Mouse (Mus musculus): ENCODE results near the gene Lix1l.
"Not testable (repeated sequence)": the region's sequence is repeated elsewhere in the genome, so short reads cannot be mapped to it uniquely, and the experiment has no call there.

The Lix1l gene

DNA sequence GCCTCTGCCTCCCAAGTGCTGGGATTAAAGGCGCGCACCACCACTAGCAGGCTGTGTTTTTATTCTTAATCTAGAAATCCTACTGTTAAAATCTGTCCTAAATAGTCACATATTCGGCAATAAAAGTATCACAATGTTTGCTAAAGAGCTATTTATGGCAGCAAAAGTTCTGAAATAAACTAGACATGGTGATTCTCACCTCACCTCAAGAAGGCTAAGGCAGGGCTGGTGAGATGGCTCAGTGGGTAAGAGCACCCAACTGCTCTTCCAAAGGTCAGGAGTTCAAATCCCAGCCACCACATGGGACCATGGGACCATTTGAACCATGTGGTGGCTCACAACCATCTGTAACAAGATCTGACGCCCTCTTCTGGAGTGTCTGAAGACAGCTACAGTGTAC is 10.3 kb upstream of the Lix1l start:
- DNase-seq, result no peak

DNA sequence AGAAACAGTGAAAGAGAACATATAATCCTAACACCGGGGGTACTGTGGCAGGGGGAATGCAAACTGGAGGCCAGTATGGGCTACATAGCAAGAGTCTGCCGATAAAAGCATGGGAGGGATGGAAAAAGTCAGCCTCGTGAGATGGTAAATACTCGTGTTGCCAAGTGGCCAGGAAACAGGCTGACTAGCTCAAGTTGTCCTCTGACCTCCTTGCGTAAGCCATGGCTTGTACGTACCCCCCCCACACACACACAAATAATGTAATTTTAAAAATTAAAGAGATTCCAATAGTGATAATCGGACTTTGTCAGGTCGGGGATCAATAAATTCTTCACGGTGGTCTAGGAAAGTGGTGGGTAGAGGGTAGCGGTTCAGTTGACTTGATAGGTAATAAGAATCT is 7.6 kb upstream of the Lix1l start:
- peak; percentile 60 to 70 for DNase-seq

GRCm38 (mm10) chr3:96593790-96594560 is 7.0 kb upstream of the Lix1l start, which contains the start of gene Polr3gl:
Polr3gl (minus strand) TSS chr3:96594181.
- DNase-seq, result peak; percentile 96 to 97

- DNase-seq, result no peak
Measured at GRCm38 (mm10) chr3:96594851-96595250, 6.1 kb upstream of the Lix1l start.

- DNase-seq, result no peak
Measured at GRCm38 (mm10) chr3:96595661-96596060, 5.3 kb upstream of the Lix1l start.

- peak in 1 of 2 experiments; percentile 70 for DNase-seq
Measured at GRCm38 (mm10) chr3:96596228-96596707, 4.7 kb upstream of the Lix1l start, which contains the start of gene Ankrd34a. Ankrd34a (plus strand) TSS chr3:96596636.

GRCm38 (mm10) chr3:96596855-96597254 is 4.1 kb upstream of the Lix1l start:
- no peak for DNase-seq

- DNase-seq, result peak in 1 of 2 experiments; percentile 27
Measured at GRCm38 (mm10) chr3:96597435-96597891, 3.5 kb upstream of the Lix1l start.

GRCm38 (mm10) chr3:96598156-96599068 is 2.5 kb upstream of the Lix1l start:
- DNase-seq, result peak; percentile 59 to 79

- DNase-seq, result no peak
Measured at GRCm38 (mm10) chr3:96599069-96599393, 1.9 kb upstream of the Lix1l start.

DNA sequence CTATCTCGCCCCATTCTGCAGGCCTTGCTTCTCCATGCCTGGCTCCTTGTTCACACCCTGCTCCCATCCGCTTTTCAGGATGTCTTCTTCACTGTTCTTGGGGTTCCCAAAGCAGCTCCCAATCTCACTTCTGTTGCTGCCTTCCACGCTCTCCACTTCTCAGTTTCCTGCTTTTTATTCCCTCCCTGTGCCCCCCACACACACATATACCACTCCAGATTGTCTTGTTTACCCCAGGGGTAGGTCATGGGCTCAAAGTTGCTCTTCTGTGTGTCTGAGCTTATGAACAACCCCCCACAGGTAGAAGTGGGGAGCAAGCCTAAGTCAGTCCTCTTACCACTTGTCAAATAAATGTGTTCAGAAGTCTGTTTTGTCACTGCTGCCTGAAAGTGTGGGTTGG is 1.5 kb upstream of the Lix1l start:
- DNase-seq, result no peak

- peak; percentile 75 to 78 for DNase-seq
Measured at GRCm38 (mm10) chr3:96601251-96601787, 370 bp downstream of the Lix1l start.

DNA sequence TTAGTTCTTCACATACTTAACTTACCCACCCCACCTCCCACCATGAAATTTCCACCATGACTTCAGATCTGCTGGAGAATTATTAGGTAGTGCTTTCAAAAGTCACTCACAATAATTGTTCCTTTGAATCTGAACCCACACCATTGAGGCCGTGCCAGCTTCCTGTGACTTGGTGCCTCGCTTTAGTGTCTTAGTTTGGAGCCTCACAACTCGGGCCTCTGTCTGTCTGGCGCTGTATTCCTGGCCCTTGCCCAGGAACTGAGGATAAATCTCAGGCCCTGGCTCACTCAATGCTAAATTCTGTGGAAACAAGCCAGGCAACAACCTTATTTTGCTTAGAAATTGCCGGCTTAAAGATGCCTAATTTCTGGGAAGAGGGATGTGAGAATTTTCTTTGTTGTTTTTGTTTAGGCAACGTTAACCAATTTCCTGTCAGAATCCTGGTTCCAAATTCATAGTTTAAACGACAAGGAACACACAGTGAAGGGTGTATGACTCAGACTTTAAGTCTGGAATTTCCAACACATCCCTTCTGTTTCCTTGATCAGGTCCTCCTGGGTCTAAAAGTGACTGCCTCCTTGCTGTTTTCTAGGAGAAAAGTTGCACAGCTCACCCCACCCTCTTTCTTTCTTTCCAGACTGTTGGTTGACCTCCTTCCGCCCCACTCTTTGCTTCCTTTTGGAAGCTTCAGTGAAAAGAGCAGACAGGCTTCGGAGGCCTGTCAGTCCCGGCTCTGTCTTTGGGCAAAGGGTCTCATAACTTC is 1.2 kb downstream of the Lix1l start:
- peak; percentile 19 to 43 for DNase-seq

DNA sequence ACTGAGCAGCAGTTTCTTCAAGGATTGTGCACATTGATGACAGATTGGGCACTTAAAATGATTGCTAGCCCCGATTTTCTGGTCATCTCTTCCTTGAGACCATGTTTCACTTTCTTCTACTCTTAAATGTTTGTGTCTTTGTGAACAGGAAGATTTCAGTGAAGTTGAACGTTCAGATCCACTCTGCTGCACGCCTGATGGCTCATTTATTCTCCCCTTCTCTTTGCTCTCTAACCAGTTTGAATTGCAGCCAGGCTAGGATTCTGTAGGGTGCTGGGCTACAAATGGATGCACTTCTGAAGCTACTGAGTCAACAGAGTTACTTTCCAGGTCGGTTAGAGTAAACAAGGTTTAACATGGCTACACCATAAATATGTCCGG is 1.7 kb downstream of the Lix1l start:
- no peak for DNase-seq

DNA sequence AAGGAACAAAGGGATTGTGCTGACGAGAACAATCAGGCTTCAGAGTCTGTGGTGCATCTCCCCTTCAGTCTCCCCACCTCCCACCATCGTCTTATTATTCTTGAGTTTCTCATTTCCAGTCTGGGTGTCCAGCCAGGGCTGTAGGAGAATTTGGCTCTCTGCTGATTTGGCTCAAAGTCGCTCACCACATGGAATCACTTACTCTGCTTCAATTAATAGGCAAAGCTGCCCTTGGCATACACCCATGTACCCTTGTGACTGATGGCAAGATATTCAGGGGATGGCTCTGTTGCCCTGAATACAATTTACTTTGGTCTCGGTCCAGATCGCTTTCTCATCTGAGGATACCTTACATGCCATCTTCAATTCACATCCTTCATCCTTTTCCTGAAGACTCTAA is 2.4 kb downstream of the Lix1l start:
- no peak for DNase-seq

- not testable (repeated sequence) for DNase-seq
Measured at GRCm38 (mm10) chr3:96606007-96606406, 5.1 kb downstream of the Lix1l start.

GRCm38 (mm10) chr3:96606618-96607017 is 5.7 kb downstream of the Lix1l start:
- DNase-seq, result no peak

DNA sequence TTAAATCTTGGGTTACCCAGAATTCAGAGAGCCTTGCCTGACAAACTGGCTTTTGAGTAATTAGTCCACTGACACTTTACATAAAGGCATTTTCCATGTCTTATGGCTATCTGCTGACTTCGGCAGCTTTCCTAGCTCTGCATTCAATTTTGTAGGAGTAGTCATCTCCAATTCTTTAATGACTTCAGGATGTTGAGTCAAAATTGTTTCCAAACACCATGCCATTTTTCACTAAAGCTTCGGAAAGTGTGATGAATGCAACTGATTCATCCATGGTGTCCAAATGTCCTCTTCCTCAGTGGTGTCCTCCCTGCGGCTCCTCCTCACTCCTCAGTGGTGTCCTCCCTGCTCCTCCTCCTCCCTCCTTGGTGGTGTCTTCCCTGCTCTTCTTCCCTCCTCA is 17.0 kb downstream of the Lix1l start:
- no peak for DNase-seq

DNA sequence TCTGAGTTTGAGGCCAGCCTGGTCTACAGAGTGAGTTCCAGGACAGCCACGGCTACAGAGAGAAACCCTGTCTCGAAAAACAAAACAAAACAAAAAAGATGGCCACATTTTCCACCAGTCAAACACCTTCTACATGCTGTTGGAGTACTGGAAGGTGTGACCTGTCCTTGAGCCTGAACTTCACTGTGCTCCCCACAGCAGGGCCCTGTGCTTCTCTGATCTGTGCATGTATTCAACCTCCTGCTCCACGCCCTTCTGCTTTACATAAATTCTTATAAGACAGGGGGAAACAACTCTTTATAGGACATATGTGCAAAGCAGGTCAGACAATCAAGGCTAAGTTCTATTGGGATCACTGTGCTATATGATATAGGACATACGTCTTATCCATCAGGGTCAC is 22.3 kb downstream of the Lix1l start:
- no peak for DNase-seq

DNA sequence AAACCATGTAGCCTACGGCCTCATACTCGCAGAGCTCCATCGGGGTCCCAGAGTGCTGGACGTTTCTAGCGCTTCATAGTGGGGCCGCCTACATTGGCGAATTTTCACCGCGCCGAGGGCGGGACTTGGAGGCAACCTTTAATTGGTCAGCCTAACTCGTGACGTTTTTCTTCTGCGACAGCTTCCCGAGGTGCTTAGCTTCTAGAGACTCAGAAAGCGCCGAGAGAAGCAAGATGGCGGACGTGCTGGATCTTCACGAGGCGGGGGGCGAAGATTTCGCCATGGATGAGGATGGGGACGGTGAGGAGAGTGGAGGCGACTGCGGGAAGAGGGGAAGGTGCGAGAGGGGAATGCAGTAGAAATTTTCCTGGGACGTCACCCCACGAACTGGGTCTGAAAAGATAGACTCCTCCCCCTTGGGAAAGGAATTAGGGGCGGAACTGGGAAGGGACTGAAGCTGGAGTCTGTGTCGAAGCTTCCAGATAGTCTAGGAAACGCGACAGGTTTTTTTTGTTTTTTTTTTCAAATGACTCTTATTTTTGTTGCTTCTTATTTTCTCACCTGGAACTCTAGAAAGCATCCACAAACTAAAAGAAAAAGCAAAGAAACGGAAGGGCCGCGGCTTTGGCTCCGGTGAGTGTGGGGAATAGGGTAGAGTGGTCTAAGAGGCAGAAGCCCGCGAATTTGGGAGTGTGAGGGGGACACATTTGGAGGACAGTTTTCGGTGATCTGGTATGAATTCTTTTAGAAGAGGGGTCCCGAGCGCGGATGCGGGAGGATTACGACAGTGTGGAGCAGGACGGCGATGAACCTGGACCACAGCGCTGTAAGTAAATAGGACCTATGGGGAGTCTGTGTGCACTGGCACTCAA is 29.0 kb downstream of the Lix1l start, which contains the start of gene Rbm8a:
Gene Rbm8a, plus strand, starts transcription at position 205 of the 872 bp plus-strand sequence.
- peak; percentile 98 for DNase-seq

- DNase-seq, result no peak
Measured at GRCm38 (mm10) chr3:96632058-96632457, 31.1 kb downstream of the Lix1l start.
